Mouse (Mus musculus) urinary bladder, postnatal 36 days (tissue): ENCODE measurements around the gene Sumf1.

ENCODE experiments used
- DNase-seq, 2 experiments: peaks; one replicate each; pipeline ENCODE4 v3.0.0; 2022; ENCODE audit warnings: low spot score in 2 of 2, mixed read lengths in 1 of 2

The Sumf1 gene

GRCm38 (mm10) chr6:108206914-108207566, 21.7 kb upstream of the Sumf1 start:
- DNase-seq = no peak

GRCm38 (mm10) chr6:108206145-108206544, 20.8 kb upstream of the Sumf1 start:
- no peak for DNase-seq

- no peak for DNase-seq
Observed at GRCm38 (mm10) chr6:108204322-108204721, 18.9 kb upstream of the Sumf1 start.

DNA sequence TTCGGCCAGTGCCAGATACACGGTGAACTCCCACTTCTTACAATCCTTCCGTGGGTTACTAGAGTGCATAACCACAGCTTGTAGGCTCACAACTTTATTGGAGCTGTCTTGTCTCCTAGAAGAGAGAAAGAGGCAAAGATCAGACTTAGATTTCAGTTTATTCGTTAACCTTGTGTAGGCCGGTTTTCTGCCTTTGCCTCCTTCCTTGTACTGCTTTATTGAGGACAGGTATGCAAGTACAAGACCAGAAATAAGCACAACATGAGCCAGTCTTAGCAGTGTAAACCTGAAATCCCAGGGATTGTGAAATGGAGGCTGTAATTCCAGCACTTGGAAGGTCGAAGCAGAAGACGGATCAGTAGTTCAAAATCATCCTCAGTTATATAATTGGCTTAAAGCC, 12.9 kb upstream of the Sumf1 start:
- DNase-seq = no peak

DNA sequence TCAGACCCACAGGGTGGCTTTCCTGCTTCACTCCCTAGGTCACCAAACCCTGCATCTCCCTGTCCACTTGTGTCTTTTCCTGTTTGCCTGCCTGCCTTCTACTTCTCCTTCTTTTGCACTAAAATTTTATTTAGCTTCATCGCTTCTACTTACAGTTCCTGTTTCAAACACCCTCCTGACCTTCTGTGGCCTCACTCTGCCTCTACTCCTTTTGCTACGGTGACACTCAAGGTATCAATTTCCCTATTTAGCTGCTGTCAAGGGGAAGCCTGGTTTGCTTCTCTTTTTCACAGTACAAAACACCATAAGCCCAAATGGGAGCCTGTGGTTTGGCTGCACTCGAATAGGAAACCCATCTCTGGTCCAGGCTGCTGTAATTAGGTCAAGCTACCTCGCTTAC, 11.7 kb upstream of the Sumf1 start:
- no peak for DNase-seq

- DNase-seq = no peak
Observed at GRCm38 (mm10) chr6:108196665-108197064, 11.3 kb upstream of the Sumf1 start.

DNA sequence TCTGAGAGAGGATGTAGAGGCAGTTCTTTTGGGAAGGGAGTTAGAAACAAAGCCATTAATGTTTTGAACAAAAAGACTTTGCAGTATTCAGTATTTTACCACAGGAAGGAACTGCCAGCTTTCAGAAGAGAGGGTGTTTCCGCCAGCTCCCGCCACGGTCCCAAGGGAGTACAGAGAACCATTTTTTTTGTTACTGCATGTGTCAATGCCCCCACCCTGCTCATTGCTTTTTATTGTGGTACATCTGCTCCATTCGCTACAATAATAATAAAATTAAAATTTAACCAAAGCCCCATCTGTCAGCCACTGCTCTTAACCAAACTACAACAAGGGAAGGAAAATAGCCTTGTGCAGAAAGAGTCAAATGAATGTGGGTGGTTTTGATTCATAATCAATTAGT, 7.2 kb upstream of the Sumf1 start:
- DNase-seq = no peak

DNA sequence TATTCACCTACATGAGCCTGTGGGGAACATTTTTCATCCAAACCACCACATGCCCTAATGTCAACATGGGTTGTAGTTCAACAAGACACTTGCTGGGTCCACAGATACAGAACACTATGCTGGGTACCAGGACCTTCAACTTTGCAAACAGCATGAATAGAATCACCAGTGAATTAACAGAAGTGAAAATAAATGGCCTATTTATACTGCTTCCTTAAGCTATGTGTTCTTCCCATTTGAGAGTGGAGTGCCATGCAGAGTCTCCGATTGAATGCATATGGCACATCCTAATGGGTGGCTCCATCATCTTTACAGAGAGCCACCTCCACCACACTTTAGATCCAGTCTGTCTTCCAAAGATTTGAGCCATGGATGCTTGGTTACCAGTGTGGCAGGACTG, 5.3 kb upstream of the Sumf1 start:
- no peak for DNase-seq

- no peak for DNase-seq
Observed at GRCm38 (mm10) chr6:108185685-108186009, 265 bp upstream of the Sumf1 start.

- DNase-seq = no peak
Observed at GRCm38 (mm10) chr6:108179087-108179486, 6.3 kb downstream of the Sumf1 start.

DNA sequence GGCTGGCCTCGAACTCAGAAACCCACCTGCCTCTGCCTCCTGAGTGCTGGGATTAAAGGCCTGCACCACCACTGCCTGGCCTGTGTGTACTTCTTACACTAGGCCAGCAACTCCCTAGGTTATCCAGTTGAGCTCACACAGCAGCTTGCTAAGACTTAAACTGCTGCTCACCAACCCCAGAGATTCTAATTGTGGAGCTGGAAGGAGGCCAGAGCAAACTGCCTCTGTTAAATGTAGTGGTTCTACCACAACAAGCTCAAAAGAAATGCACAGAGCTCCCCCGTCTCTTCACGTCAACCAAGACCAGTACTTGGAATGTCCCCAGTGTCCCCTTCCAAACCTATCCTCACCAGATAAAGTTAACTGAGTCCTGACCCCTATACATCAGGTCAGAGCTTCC, 11.2 kb downstream of the Sumf1 start:
- DNase-seq = no peak

DNA sequence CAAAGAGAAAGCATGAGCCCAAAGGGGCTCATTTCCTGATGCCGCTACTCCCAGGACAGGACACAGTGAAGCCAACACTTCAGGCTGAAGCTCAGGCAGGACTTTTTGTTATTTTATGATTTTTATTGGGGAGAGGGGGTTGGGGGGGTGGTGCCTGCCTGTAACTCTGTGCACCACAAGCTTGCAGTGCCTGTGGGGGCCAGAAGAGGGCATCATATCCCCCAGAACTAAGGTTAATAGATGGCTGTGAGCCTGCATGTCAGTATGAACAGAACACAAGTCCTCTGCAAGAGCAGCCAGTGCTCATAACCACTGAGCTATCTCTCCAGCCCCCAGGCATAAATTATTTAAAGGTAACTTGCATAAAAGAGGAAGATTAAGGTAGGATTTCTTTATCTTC, 13.2 kb downstream of the Sumf1 start:
- no peak for DNase-seq

GRCm38 (mm10) chr6:108169466-108169865, 15.9 kb downstream of the Sumf1 start:
- no peak for DNase-seq

DNA sequence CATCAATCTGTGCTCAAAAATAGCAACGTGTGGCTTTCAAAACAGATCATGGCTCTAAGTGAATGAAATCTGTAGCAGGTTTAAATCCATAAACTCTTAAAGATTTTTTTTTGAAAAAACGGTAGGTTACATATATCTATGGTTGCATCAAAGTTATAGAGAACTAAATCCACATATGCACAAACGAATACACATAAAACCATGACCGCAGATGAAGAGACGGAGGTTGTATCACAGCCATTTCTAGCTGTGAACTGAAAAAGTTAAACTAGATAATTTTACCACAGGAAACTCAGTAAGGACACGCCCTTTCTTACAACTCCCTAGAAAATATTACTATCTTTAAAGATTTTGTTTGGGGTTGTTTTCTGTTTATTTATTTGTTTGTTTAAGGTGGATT, 16.7 kb downstream of the Sumf1 start:
- no peak for DNase-seq

DNA sequence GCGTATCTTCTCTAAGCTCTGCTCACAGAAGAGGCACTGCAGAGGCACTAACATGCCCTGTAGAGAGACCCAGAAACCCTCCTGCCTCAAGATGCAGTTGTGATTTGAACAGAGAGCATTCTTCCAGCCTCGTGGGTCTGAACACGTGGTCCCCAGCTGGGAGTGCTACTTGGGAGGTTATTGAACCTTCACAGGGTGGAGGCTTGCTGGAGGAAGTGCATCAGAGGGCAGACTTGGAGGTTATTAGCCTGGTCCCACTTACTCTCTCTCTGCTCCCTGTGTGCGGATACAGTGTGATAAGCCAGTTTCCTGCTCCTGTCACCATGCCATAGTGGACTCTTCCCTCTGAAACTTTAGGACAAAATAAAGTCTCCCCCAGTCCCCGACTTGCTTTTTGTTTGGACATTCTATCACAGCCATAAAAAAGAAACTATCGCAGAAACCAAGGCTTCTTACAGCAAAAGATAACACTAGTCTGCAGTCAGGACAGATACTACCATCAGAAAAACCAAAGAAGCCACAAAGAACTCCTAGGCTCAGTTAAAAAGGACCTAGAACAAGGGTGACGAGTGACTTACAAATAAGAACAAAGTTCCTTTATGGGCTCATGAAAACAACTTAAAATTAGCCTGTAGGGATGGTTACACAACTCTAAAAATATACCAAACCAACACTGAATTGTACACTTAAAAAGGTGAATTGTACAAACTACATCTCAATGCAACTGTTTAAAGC, 17.3 kb downstream of the Sumf1 start:
- DNase-seq = no peak

DNA sequence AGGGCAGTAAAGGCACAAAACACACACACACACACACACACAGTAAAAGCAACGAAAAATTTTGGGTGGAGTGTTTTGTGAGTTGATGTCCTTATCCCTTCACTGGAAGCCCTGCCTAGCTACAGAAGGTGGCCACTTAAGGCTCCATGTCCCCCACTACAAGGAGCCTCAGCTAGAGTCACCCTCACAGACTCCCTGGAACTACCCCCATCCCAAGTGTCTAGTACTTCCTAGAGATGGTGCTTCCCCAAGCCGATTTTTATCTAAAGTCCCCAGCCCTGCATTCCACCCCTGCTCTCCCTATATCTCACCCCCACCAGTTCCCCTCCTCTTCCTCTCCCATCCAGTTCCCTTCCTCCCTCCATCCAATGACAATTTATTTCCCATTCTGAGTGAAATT, 19.8 kb downstream of the Sumf1 start:
- no peak for DNase-seq

GRCm38 (mm10) chr6:108164935-108165334, 20.4 kb downstream of the Sumf1 start:
- no peak for DNase-seq

- no peak for DNase-seq
Observed at GRCm38 (mm10) chr6:108160608-108161007, 24.8 kb downstream of the Sumf1 start.

DNA sequence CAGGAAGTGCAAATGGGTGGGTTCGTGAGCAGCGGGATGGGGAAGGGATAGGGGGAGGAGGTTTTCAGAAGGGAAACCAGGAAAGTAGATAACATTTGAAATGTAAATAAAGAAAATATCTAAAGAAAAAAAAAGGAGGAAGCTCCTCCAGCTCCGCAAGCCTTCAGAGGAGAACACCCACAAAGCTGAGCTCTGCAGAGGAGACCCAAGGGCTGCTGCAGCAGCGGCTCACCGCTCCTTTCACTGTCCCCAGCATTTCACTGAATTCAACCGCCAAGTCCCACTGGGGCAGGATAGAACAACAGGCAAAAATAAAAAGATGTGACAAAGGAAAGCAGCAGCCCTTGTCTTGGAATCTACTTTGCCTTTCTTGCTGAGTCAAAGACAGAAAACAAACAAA, 28.5 kb downstream of the Sumf1 start:
- DNase-seq = no peak

DNA sequence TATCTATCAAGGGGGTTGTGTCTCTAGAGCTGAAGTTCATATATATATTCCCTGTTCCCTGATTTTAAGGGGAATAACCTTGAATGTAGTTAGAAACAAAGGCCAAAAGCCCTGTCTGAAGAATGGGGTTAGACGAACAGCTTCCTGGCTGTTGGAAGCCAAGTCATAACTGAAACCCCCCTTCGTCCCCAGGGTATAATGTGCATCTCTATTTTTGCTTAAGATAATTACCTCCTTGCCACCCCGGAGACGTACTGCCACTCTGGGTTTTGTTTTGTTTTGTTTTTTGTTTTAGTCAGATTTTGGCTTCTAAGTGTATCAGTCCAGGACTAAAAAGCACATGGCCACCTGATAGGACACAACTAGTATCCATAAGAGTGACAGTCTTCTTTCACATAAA, 31.1 kb downstream of the Sumf1 start:
- no peak for DNase-seq

GRCm38 (mm10) chr6:108152661-108153269, 32.6 kb downstream of the Sumf1 start:
- peak in 1 of 2 experiments; percentile 15 for DNase-seq

DNA sequence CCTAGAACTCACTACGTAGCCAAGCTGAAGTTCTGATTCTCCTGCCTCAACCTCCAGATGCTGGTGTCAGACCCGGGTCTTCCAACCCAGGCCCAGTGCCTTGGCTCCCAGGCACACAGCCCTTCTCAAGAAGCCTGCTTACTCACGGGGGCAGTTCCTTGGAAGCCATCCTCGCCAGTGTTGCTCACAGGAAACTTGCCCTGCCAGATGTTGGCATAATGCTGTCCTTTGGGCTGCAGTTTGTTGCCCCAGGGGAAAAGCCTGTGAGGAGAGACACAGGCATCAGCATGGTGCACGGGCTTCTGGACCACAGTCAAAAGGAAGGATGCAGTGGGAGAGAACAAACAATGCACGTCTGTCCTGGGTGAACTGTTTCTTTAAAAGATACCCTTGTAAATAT, 33.3 kb downstream of the Sumf1 start:
- DNase-seq = no peak

GRCm38 (mm10) chr6:108149235-108149634, 36.1 kb downstream of the Sumf1 start:
- DNase-seq = no peak
